Mouse (Mus musculus) hindbrain, postnatal 0 days (tissue): Measurements from ENCODE around the gene Ccdc174. TPM values are rescaled to one million over a fixed set of nuclear protein-coding genes. Genes with fewer than 3 reads are reported as not detected.
A peak's percentile ranks its signal among the peaks of the same experiment; 100 is the strongest.

ENCODE experiments used
- ATAC-seq: fragments of 200-750 bp; cut with Nextera tagmentation; 2 replicates; pipeline ENCODE4 v1.8.0; 2017; ENCODE audit warnings: mild to moderate bottlenecking, moderate TSS enrichment, moderate library complexity
- DNase-seq: peaks from one replicate; pipeline ENCODE4 v3.0.0-alpha.2; 2015; ENCODE audit warnings: low spot score
- H3K27ac ChIP-seq: fragments of 300-500 bp; sonication (generic); 2 replicates; pipeline ENCODE4 v1.5.1; 2014; ENCODE audit warnings: mild to moderate bottlenecking
- H3K27me3 ChIP-seq: fragments of 300-500 bp; sonication (generic); 2 replicates; pipeline ENCODE4 v1.6.1; 2014; ENCODE audit warnings: low read length, mixed read lengths; ENCODE audit not compliant: insufficient read depth
- H3K36me3 ChIP-seq: fragments of 300-500 bp; sonication (generic); 2 replicates; pipeline ENCODE4 v1.6.1; 2014; ENCODE audit warnings: low read length, mixed read lengths; ENCODE audit not compliant: insufficient read depth
- H3K4me1 ChIP-seq: fragments of 300-500 bp; sonication (generic); 2 replicates; pipeline ENCODE4 v1.6.1; 2014; ENCODE audit warnings: antibody characterized with exemption, low read length, mixed read lengths; ENCODE audit not compliant: insufficient read depth
- H3K4me2 ChIP-seq: fragments of 300-500 bp; sonication (generic); 2 replicates; pipeline ENCODE4 v1.6.1; 2014; ENCODE audit warnings: low read depth, mild to moderate bottlenecking, low read length, moderate library complexity, mixed read lengths
- H3K4me3 ChIP-seq: fragments of 300-500 bp; sonication (generic); 2 replicates; pipeline ENCODE4 v1.5.1; 2014; ENCODE audit warnings: low read length
- H3K9ac ChIP-seq: fragments of 300-500 bp; sonication (generic); replicated peaks from 2 replicates; pipeline ENCODE4 v1.6.1; 2014; ENCODE audit warnings: mild to moderate bottlenecking, low read length, moderate library complexity, mixed read lengths
- H3K9me3 ChIP-seq: fragments of 300-500 bp; sonication (generic); 2 replicates; pipeline ENCODE4 v1.6.1; 2016; ENCODE audit warnings: low read length, mixed read lengths
- CTCF ChIP-seq: IDR thresholded peaks from 2 replicates; pipeline ENCODE4 v1.5.1; 2016; ENCODE audit warnings: antibody characterized with exemption, control low read depth, low read depth
- WGBS: fragments of 180-500 bp; shearing (Covaris S2); extraction: QIAGEN DNeasy Blood & Tissue Kit; methylation state at CpG from one replicate; pipeline ENCODE4 v1.1.7; 2014; 5-methylcytosine and 5-hydroxymethylcytosine counted together
- polyA plus RNA-seq: library from polyadenylated mRNA; unstranded; fragments of >200 nt; fragmentation: Nextera tagmentation; extraction: Ambion mirVana; gene quantifications from 2 replicates; pipeline ENCODE4 v1.2.1, GENCODE M21; 2015
- total RNA-seq: library from RNA; depleted of rRNA; stranded (reverse); fragments of >200 nt; gene quantifications from 2 replicates; pipeline ENCODE4 v1.2.3, GENCODE M21; 2014; rRNA removed

Gene Ccdc174
- total and polyA plus RNA-seq, 2 experiments from 2014 or later: 15.1 to 36.3 TPM

DNA sequence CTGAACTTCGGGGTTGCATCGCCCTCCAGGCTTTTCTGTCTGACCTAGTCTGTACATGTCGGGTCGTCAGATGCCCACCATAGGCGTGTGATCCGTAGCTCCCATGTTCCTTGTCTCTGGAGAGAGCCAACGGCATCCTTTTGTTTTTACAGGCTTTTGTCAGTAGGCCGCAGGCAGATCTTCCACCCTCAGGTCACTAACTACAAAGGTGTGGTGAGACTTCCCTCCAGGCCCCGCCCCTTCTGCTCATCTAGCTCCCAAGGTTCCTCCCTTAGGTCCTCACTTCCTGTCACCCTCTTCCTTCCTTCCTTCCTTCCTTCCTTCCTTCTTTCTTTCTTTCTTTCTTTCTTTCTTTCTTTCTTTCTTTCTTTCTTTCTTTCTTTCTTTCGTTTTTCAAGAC lies 36.2 kb downstream of the Ccdc174 start:
- Histone ChIP-seq H3K27me3 (no peaks in the 10 kb centered on the region), H3K4me1 (no peaks in the 10 kb centered on the region), H3K4me2 (no peak overlapping the region), H3K36me3 (no peaks in the 10 kb centered on the region), H3K4me3 (no peak overlapping the region), H3K27ac (no peak overlapping the region), H3K9ac (no peak overlapping the region), H3K9me3 (no peaks in the 10 kb centered on the region)
- DNase-seq (no peak), ATAC-seq (no peak)
- 88% methylated on average over 10 of the region's 10 CpGs for WGBS
- TF ChIP-seq CTCF: no peak

DNA sequence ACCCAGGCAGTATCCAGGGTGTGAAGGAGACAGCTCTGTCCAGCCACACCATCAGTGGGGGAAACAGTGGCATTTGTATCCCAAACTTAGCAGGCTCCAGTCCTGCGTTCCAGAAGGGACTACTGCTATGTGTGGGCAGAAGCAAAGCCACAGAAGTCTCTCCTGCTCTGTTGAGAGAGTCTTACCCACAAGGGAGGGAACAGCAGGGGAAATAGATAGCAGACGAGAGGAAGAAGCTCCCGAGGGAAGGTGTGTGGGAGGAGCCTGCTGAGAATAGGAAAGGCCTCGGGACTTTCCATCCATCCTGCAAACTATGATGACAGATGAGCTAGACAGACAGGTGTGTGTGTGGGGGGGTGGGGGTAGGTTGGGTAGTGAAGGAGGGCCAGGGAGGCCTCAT lies 39.4 kb downstream of the Ccdc174 start:
- H3K27ac ChIP-seq: no peak overlapping the region
- no peaks in the 10 kb centered on the region for H3K36me3 ChIP-seq
- no peak for ATAC-seq
- H3K9ac ChIP-seq: no peak overlapping the region
- no peaks in the 10 kb centered on the region for H3K9me3 ChIP-seq
- H3K4me3 ChIP-seq: no peak overlapping the region
- 47% methylated on average over 4 of the region's 4 CpGs for WGBS
- H3K4me2 ChIP-seq: no peak overlapping the region
- no peaks in the 10 kb centered on the region for H3K27me3 ChIP-seq
- TF ChIP-seq CTCF: no peak
- no peaks in the 10 kb centered on the region for H3K4me1 ChIP-seq
- DNase-seq: no peak

DNA sequence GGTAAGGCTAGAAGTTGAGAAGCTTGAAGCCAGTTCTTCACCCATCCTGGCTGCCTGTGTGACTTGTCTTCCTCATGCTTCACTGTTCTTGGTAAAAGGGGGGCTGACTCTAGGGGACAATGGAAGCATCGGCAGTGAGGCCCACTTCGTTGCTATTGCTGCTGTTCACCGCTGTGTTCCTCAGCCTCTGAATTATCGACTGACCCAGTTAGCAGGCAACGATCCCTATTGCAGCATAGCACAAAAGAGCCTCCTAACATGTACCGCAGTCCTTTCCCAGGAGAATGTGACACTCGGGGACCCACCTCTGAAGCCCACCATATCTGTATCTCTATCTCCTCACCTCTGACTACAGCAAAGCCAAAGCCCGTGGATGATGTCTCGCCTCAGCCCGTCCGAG lies 39.9 kb downstream of the Ccdc174 start:
- no peak for DNase-seq
- H3K27me3 ChIP-seq: no peaks in the 10 kb centered on the region
- H3K9ac ChIP-seq: no peak overlapping the region
- no peak overlapping the region for H3K4me3 ChIP-seq
- no peak for TF ChIP-seq CTCF
- H3K36me3 ChIP-seq: no peaks in the 10 kb centered on the region
- H3K27ac ChIP-seq: no peak overlapping the region
- no peaks in the 10 kb centered on the region for H3K9me3 ChIP-seq
- no peak overlapping the region for H3K4me2 ChIP-seq
- H3K4me1 ChIP-seq: no peaks in the 10 kb centered on the region
- no peak for ATAC-seq
- WGBS: 68% methylated on average over 11 of the region's 11 CpGs

DNA sequence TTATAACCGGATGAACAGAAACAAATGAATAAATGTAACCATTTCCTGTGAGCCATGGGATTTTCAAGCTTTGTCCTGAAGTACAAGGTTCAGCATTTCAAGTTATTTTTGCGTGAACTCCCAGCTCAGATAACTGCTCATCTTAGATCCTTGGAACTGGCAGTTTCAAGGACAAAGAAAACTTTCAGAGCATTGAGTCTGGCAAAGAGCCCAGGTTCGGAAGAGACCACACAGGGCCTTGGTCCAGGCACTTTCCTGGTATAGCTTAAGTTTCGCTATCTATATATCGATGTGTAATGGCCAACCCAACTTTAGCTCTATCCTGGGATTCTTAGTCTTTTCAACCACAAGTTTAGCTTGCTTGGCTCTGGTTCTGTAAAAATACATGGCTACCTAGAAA lies 53.4 kb downstream of the Ccdc174 start:
- 59% methylated on average over 5 of the region's 5 CpGs for WGBS
- Histone ChIP-seq H3K27ac (no peak overlapping the region), H3K4me1 (no peaks in the 10 kb centered on the region), H3K27me3 (no peaks in the 10 kb centered on the region), H3K36me3 (no peaks in the 10 kb centered on the region), H3K9me3 (no peaks in the 10 kb centered on the region), H3K4me2 (no peak overlapping the region), H3K4me3 (no peak overlapping the region), H3K9ac (no peak overlapping the region)
- DNase-seq: peak; percentile 25
- no peak for TF ChIP-seq CTCF
- ATAC-seq: no peak

DNA sequence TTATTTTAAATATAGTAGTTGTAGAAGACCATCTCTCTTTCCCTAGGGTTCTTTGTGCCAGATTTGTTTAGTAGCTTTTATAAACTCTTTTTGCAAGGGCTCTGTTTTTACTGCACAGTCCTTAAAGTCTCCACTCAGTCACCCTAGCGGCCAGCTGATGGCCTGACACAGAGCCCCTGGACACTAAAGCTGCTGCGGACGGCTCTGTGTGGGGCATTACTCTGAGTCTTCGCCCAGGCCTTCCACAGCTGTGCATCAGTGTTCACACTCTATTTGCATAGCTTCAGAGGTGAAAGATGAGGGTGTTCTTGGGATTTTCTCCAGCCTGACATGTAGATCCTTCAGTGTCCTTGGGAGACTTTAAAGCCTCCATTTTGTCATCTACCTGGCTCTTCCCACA lies 60.6 kb downstream of the Ccdc174 start:
- no peak overlapping the region for H3K4me2 ChIP-seq
- H3K9ac ChIP-seq: no peak overlapping the region
- 58% methylated on average over 4 of the region's 4 CpGs for WGBS
- H3K27ac ChIP-seq: no peak overlapping the region
- TF ChIP-seq CTCF: 0 out of 2 replicates have a peak, but pooled peaks have one; percentile 8
- no peaks in the 10 kb centered on the region for H3K36me3 ChIP-seq
- no peaks in the 10 kb centered on the region for H3K27me3 ChIP-seq
- no peak for DNase-seq
- H3K4me3 ChIP-seq: no peak overlapping the region
- ATAC-seq: no peak
- H3K4me1 ChIP-seq: no peaks in the 10 kb centered on the region
- H3K9me3 ChIP-seq: no peaks in the 10 kb centered on the region

DNA sequence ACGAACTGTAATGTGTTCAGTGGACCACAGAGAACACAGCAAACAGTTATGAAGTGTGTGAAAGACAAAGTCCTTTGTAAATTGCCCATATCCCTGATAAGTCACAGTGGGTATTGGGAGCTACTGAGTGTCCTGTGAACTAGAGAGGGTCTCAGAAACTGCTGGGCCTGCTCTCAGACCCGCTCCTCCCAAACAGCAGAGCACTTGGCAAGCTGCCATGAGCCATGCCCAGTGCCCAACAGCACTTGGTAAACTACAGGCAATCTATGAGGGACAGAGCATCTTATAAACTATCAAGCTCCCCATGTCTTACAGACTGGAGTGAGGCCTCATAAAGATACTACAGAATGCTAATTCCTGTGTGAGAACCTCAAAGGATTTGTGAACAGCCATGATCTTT lies 70.6 kb downstream of the Ccdc174 start:
- 55% methylated on average over 2 of the region's 2 CpGs for WGBS
- H3K9me3 ChIP-seq: no peaks in the 10 kb centered on the region
- no peaks in the 10 kb centered on the region for H3K4me1 ChIP-seq
- TF ChIP-seq CTCF: no peak
- no peak overlapping the region for H3K4me3 ChIP-seq
- DNase-seq: peak; percentile 39
- no peaks in the 10 kb centered on the region for H3K27me3 ChIP-seq
- no peak overlapping the region for H3K27ac ChIP-seq
- H3K9ac ChIP-seq: no peak overlapping the region
- H3K36me3 ChIP-seq: no peaks in the 10 kb centered on the region
- no peak for ATAC-seq
- no peak overlapping the region for H3K4me2 ChIP-seq

Other genes starting within 250 kb of the Ccdc174 start
- gene Slc6a6, start 194.0 kb upstream of the Ccdc174 start, total RNA-seq: 78.2 and 85.6 TPM in 2 replicates
- gene Slc6a6, start 194.0 kb upstream of the Ccdc174 start, polyA plus RNA-seq: 116 and 119 TPM in 2 replicates
- 14.6 and 19.2 TPM in 2 replicates for gene Grip2, start 50.8 kb upstream of the Ccdc174 start, total RNA-seq
- gene Grip2, start 50.8 kb upstream of the Ccdc174 start, polyA plus RNA-seq: 5.2 and 5.3 TPM in 2 replicates
- gene 4930590J08Rik, start 24.8 kb downstream of the Ccdc174 start, total RNA-seq: 2.2 and 3.2 TPM in 2 replicates
- gene 4930590J08Rik, start 24.8 kb downstream of the Ccdc174 start, polyA plus RNA-seq: 0.63 and 0.64 TPM in 2 replicates
- gene Fgd5, start 100.8 kb downstream of the Ccdc174 start, total RNA-seq: 17.6 and 17.7 TPM in 2 replicates
- 9.1 and 9.4 TPM in 2 replicates for gene Fgd5, start 100.8 kb downstream of the Ccdc174 start, polyA plus RNA-seq
- gene Nr2c2, start 213.3 kb downstream of the Ccdc174 start, total RNA-seq: 63.4 and 80.7 TPM in 2 replicates
- 30.8 and 31.8 TPM in 2 replicates for gene Nr2c2, start 213.3 kb downstream of the Ccdc174 start, polyA plus RNA-seq